Mouse (Mus musculus) kidney, embryonic 15.5 days (tissue): ENCODE results near the gene Actl6b. TPM values are rescaled to one million over a fixed set of nuclear protein-coding genes. Genes with fewer than 3 reads are reported as not detected.

ENCODE experiments used
- ATAC-seq: fragments of 200-750 bp; cut with Nextera tagmentation; replicated peaks from 2 replicates; pipeline ENCODE4 v1.8.0; 2017; ENCODE audit warnings: moderate TSS enrichment; ENCODE audit not compliant: low FRiP score
- H3K27ac ChIP-seq: fragments of 300-500 bp; sonication (generic); 2 replicates; pipeline ENCODE4 v1.5.1; 2015; ENCODE audit warnings: mild to moderate bottlenecking, inconsistent platforms
- H3K27me3 ChIP-seq: fragments of 300-500 bp; sonication (generic); 2 replicates; pipeline ENCODE4 v1.6.1; 2015; ENCODE audit warnings: inconsistent platforms
- H3K36me3 ChIP-seq: fragments of 300-500 bp; sonication (generic); 2 replicates; pipeline ENCODE4 v1.6.1; 2015; ENCODE audit warnings: inconsistent platforms
- H3K4me1 ChIP-seq: fragments of 300-500 bp; sonication (generic); 2 replicates; pipeline ENCODE4 v1.6.1; 2015; ENCODE audit warnings: inconsistent platforms
- H3K4me2 ChIP-seq: fragments of 300-500 bp; sonication (generic); 2 replicates; pipeline ENCODE4 v1.6.1; 2015; ENCODE audit warnings: moderate library complexity, mild to moderate bottlenecking, inconsistent platforms
- H3K4me3 ChIP-seq: fragments of 300-500 bp; sonication (generic); replicated peaks from 2 replicates; pipeline ENCODE4 v1.5.1; 2015; ENCODE audit warnings: mild to moderate bottlenecking, inconsistent platforms
- H3K9ac ChIP-seq: fragments of 300-500 bp; sonication (generic); 2 replicates; pipeline ENCODE4 v1.6.1; 2015; ENCODE audit warnings: mild to moderate bottlenecking, inconsistent platforms
- H3K9me3 ChIP-seq: fragments of 300-500 bp; sonication (generic); replicated peaks from 2 replicates; pipeline ENCODE4 v1.6.1; 2016; ENCODE audit warnings: inconsistent platforms
- WGBS: fragments of 180-500 bp; shearing (Covaris S2); methylation state at CpG from one replicate; pipeline ENCODE4 v1.1.7; 2015; ENCODE audit warnings: mixed read lengths; 5-methylcytosine and 5-hydroxymethylcytosine counted together
- polyA plus RNA-seq: library from polyadenylated mRNA; unstranded; fragments of >200 nt; fragmentation: Nextera tagmentation; extraction: Ambion mirVana; gene quantifications from 2 replicates; pipeline ENCODE4 v1.2.1, GENCODE M21; 2015

The Actl6b gene
- polyA plus RNA-seq, 1 experiment from 2014 or later, result 1.8 TPM

DNA sequence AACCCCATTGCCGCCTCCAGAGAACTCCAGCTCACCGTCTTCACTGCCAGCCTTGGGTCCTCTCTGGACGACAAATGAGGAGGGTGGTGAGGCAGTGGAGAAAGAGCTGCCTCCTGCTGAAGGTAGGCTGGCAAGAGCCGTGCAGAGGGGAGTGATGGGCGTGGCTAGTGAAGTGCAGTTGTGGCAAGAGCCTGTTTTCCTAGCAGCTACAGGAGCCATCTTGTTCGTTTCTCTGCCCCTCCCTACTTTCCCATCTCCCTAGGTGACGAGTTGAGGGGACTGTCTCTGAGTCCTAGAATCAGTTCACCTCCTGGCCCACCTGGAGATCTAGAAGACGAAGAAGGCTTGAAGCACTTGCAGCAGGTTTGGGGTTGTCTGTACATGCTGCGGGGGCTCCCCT lies 31.5 kb upstream of the Actl6b start:
- WGBS, result 79% methylated on average over 9 of the region's 9 CpGs
- no peak overlapping the region for H3K27ac ChIP-seq
- peaks cover 8% of the 10 kb centered on the region for H3K4me1 ChIP-seq
- no peak for ATAC-seq
- no peaks in the 10 kb centered on the region for H3K9me3 ChIP-seq
- H3K27me3 ChIP-seq, result no peaks in the 10 kb centered on the region
- H3K9ac ChIP-seq, result no peak overlapping the region
- H3K4me3 ChIP-seq, result no peak overlapping the region
- H3K36me3 ChIP-seq, result peaks cover 98% of the 10 kb centered on the region
- no peak overlapping the region for H3K4me2 ChIP-seq

- no peak for ATAC-seq
- peaks cover 10% of the 10 kb centered on the region for H3K4me1 ChIP-seq
- peaks cover 98% of the 10 kb centered on the region for H3K36me3 ChIP-seq
- H3K9me3 ChIP-seq, result no peaks in the 10 kb centered on the region
- no peak overlapping the region for H3K27ac ChIP-seq
- H3K27me3 ChIP-seq, result no peaks in the 10 kb centered on the region
- no peak overlapping the region for H3K9ac ChIP-seq
- H3K4me3 ChIP-seq, result no peak overlapping the region
- WGBS, result 77% methylated on average over 11 of the region's 11 CpGs
- no peak overlapping the region for H3K4me2 ChIP-seq
These were observed 30.6 kb upstream of the Actl6b start for GRCm38 (mm10) chr5:137522711-137523110.

GRCm38 (mm10) chr5:137523396-137524250 lies 29.7 kb upstream of the Actl6b start:
- no peaks in the 10 kb centered on the region for H3K9me3 ChIP-seq
- peaks cover 98% of the 10 kb centered on the region for H3K36me3 ChIP-seq
- no peak overlapping the region for H3K4me3 ChIP-seq
- H3K4me2 ChIP-seq, result no peak overlapping the region
- H3K27ac ChIP-seq, result no peak overlapping the region
- no peak for ATAC-seq
- H3K9ac ChIP-seq, result no peak overlapping the region
- WGBS, result 82% methylated on average over 25 of the region's 25 CpGs
- peaks cover 10% of the 10 kb centered on the region for H3K4me1 ChIP-seq
- no peaks in the 10 kb centered on the region for H3K27me3 ChIP-seq

- Histone ChIP-seq H3K27me3 (no peaks in the 10 kb centered on the region), H3K9me3 (no peaks in the 10 kb centered on the region), H3K9ac (no peak overlapping the region), H3K4me2 (no peak overlapping the region), H3K27ac (no peak overlapping the region), H3K4me1 (peaks cover 14% of the 10 kb centered on the region), H3K36me3 (peaks cover 98% of the 10 kb centered on the region), H3K4me3 (no peak overlapping the region)
- ATAC-seq, result no peak
- 88% methylated on average over 8 of the region's 8 CpGs for WGBS
These were observed 29.1 kb upstream of the Actl6b start for GRCm38 (mm10) chr5:137524251-137524515.

DNA sequence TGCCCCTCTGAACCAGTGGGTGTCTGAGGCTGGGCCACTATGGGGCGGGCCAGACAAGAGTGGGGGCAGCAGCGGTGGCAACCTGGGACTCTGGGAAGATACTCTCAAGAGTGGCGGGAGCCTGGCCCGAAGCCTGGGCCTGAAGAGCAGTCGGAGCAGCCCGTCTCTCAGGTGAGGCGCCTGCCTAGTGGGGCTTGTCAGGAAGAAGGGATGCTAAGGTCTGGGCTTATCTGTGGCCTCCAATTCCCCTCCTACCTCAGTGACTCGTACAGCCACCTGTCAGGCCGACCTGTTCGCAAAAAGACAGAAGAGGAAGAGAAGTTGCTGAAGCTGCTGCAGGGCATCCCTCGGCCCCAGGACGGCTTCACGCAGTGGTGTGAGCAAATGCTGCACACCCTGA lies 28.6 kb upstream of the Actl6b start:
- Histone ChIP-seq H3K4me1 (peaks cover 18% of the 10 kb centered on the region), H3K27ac (no peak overlapping the region), H3K9me3 (no peaks in the 10 kb centered on the region), H3K36me3 (peaks cover 98% of the 10 kb centered on the region), H3K4me3 (no peak overlapping the region), H3K9ac (no peak overlapping the region), H3K4me2 (no peak overlapping the region), H3K27me3 (no peaks in the 10 kb centered on the region)
- 88% methylated on average over 13 of the region's 13 CpGs for WGBS
- no peak for ATAC-seq

GRCm38 (mm10) chr5:137525511-137525910 lies 27.8 kb upstream of the Actl6b start:
- Histone ChIP-seq H3K27me3 (no peaks in the 10 kb centered on the region), H3K9ac (no peak overlapping the region), H3K36me3 (peaks cover 98% of the 10 kb centered on the region), H3K9me3 (no peaks in the 10 kb centered on the region), H3K4me1 (peaks cover 27% of the 10 kb centered on the region), H3K4me3 (no peak overlapping the region), H3K27ac (peak overlapping the region; percentile 29; the same call in 1 of the 2 replicates), H3K4me2 (no peak overlapping the region)
- 74% methylated on average over 16 of the region's 16 CpGs for WGBS
- no peak for ATAC-seq

DNA sequence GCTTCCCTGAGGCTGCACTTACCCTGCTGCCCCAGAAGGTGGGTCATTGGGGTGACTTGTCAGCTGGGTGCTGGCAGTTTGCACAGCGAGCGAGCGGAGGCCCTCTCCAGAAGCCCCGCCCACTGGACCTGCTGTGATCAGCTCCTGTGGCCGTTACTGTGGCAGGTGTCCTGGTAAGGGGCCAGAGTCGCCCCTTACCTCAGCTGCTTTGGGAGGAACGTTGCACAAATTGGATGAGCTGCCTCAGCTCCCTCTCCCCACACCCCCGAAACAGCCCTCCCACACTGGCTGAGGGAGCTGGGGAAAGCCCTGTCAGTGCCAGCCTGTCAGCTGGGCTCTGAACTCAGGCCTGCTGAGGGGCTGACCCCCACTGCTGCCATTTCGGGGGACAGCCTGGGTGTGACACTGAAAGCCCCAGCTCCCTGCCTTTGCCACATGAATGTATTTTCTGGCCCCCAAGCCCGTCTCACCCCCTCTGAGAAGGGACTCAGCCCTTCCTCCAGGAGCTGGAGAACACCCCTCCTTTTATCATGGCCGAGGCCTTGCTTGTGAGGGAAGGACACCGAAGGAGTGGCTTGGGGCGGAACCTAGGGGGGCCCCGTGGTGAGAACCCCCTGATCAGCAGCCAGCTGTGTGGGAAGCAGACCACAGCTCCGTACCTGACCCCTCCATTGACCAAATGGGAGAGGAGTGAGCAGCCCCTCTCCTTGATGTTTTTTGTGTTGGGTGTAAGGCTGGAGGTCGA lies 27.0 kb upstream of the Actl6b start:
- H3K4me2 ChIP-seq, result no peak overlapping the region
- no peak overlapping the region for H3K9ac ChIP-seq
- WGBS, result 46% methylated on average over 16 of the region's 16 CpGs
- H3K27me3 ChIP-seq, result no peaks in the 10 kb centered on the region
- ATAC-seq, result no peak
- no peak overlapping the region for H3K4me3 ChIP-seq
- peaks cover 89% of the 10 kb centered on the region for H3K36me3 ChIP-seq
- peak overlapping the region; percentile 45 for H3K27ac ChIP-seq
- H3K9me3 ChIP-seq, result no peaks in the 10 kb centered on the region
- peaks cover 35% of the 10 kb centered on the region for H3K4me1 ChIP-seq

DNA sequence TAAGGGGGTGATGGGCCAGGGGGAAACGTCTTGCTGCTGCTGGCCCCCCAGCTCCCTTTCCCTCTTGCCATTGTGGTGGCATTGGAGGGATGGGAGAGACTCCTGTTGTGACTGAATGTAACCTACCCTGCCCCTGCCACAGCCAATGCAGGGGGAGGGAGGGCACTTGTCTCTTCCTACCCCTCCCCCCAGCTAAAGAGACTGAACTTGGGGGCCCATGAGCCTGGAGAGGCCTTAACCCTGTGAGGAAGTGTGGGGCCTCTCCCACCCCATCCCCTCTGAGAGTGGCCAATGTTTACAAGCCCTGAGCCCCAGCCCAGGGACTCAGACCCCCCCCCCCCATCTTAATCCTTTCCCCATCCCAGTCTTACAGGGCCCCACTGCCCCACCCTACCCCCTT lies 25.9 kb upstream of the Actl6b start:
- ATAC-seq, result no peak
- H3K27me3 ChIP-seq, result no peaks in the 10 kb centered on the region
- no peak overlapping the region for H3K4me2 ChIP-seq
- no peak overlapping the region for H3K9ac ChIP-seq
- H3K27ac ChIP-seq, result no peak overlapping the region
- peaks cover 36% of the 10 kb centered on the region for H3K4me1 ChIP-seq
- no peak overlapping the region for H3K4me3 ChIP-seq
- H3K9me3 ChIP-seq, result no peaks in the 10 kb centered on the region
- H3K36me3 ChIP-seq, result peaks cover 78% of the 10 kb centered on the region
- 53% methylated on average over 1 of the region's 1 CpGs for WGBS

GRCm38 (mm10) chr5:137528247-137528968 lies 24.9 kb upstream of the Actl6b start:
- H3K4me2 ChIP-seq, result no peak overlapping the region
- 76% methylated on average over 22 of the region's 22 CpGs for WGBS
- H3K27me3 ChIP-seq, result no peaks in the 10 kb centered on the region
- peaks cover 69% of the 10 kb centered on the region for H3K36me3 ChIP-seq
- no peak for ATAC-seq
- no peak overlapping the region for H3K9ac ChIP-seq
- peaks cover 36% of the 10 kb centered on the region for H3K4me1 ChIP-seq
- no peaks in the 10 kb centered on the region for H3K9me3 ChIP-seq
- no peak overlapping the region for H3K27ac ChIP-seq
- no peak overlapping the region for H3K4me3 ChIP-seq

DNA sequence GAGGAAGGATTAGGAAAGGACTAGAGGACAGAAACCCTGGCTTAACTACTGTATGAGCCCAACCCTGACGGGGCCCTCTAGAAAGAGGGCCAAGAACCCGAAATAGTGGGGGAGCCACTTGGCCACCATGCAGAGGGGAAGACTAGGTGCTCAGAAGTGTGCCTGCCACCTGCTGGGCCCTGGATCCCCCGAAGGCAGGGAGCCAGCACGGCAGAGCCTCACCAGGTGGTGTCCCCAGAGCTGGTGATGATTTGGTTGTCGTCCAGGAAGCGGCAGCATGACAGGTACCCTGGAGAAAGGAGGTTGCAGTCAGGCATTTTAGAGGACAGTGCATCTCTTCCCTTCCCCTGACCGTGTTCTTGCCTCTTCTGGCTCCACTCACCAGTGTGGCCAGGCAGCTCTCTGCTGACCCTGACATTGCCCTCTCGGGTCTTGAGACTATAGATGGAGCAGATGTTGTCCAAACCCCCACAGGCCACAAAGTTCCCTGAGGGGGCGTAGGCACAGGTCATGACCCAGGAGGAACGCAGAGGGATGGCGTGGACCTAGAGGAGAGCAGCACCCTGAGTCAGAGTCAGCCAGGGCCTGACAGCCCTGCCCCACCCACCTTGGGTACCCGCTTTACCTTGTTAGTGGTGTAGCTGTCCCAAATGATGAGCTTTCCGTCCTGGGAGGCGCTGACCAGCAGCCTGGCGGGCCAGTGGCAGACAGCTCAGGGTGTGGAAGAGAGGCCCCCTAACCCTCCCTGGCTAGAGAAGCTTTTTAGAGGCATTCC lies 23.9 kb upstream of the Actl6b start:
- peak overlapping the region; percentile 87; the same call in 1 of the 2 replicates for H3K4me3 ChIP-seq
- H3K27me3 ChIP-seq, result no peaks in the 10 kb centered on the region
- H3K9ac ChIP-seq, result no peak overlapping the region
- no peak overlapping the region for H3K4me2 ChIP-seq
- H3K4me1 ChIP-seq, result peaks cover 39% of the 10 kb centered on the region
- H3K9me3 ChIP-seq, result no peaks in the 10 kb centered on the region
- peak overlapping the region; percentile 96; the same call in 1 of the 2 replicates for H3K27ac ChIP-seq
- no peak for ATAC-seq
- WGBS, result 70% methylated on average over 15 of the region's 15 CpGs
- H3K36me3 ChIP-seq, result peaks cover 59% of the 10 kb centered on the region

- Histone ChIP-seq H3K4me3 (peak overlapping the region; percentile 87), H3K9ac (peak overlapping the region; percentile 87), H3K27ac (peak overlapping the region; percentile 96), H3K27me3 (no peaks in the 10 kb centered on the region), H3K36me3 (peaks cover 52% of the 10 kb centered on the region), H3K4me2 (peak overlapping the region; percentile 94), H3K9me3 (no peaks in the 10 kb centered on the region), H3K4me1 (peaks cover 39% of the 10 kb centered on the region)
- no peak for ATAC-seq
- 68% methylated on average over 8 of the region's 8 CpGs for WGBS
These were observed 23.2 kb upstream of the Actl6b start for GRCm38 (mm10) chr5:137530075-137530474.
